Comparison of ENCODE assay signal across 23 mouse cellular contexts in the genomic region with DNA sequence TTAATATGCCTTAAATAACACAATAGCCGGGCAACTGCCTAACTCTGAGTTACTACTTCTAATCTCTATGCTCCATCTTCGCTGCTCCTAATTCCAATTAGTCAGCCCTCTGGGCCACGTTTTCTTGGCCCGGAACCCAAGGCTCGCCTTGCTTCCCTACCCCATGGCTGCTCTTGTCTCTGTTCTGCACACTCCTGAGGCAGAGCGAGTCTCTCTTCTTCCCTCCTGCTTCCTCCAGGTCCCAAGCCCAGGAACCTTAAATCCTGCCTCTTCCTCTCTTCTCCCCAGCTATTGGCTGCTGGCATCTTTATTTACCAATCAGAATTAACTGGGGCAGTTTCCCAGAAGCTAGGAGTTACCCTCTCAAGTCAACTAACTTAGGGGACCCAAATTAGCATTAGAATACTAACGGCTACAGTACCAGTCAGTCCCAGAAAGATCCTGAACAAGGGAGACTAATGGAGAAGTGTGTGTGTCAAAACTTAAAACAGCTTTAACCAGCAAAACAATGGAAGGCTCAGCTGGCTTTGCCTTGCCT. TPM values are rescaled to one million over a fixed set of nuclear protein-coding genes. Genes with fewer than 3 reads are reported as not detected.
DNase-seq lines count a peak whose midpoint lies in the region; ATAC-seq and TF ChIP-seq lines count a peak whose summit lies in the region.
"Had no signal": no experiment of that assay in that cellular context is flagged by ENCODE, and none has a peak within 500 bp of the region (broad histone marks: within the 10 kb centered on the region; RNA-seq: fewer than 3 reads in every experiment).

No protein-coding gene starts in this region.

- no peaks in the 10 kb centered on the region for H3K27me3 ChIP-seq in heart, embryonic 10.5 days (ENCODE audit: insufficient read depth, poor library complexity, severe bottlenecking)
- no peaks in the 10 kb centered on the region for H3K27me3 ChIP-seq in hindbrain, embryonic 13.5 days
- H3K27me3 ChIP-seq in hindbrain, embryonic 11.5 days (ENCODE audit: control insufficient read depth, insufficient read depth, low read length): no peaks in the 10 kb centered on the region
- no peaks in the 10 kb centered on the region for H3K27me3 ChIP-seq in ES-Bruce4 (ENCODE audit: control insufficient read depth, insufficient read depth, low read length, poor library complexity, severe bottlenecking)
- H3K27me3 ChIP-seq in embryonic facial prominence, embryonic 13.5 days: no peaks in the 10 kb centered on the region
- H3K27me3 ChIP-seq: midbrain, embryonic 12.5 days had no signal

- intact Hi-C loops in heart, postnatal 25 days (cut with DNase I): no loop called here

- no peak overlapping the region for H3K9ac ChIP-seq in hindbrain, embryonic 13.5 days
- no peak overlapping the region for H3K9ac ChIP-seq in hindbrain, embryonic 11.5 days (ENCODE audit: low read depth, low read length)
- H3K9ac ChIP-seq in ES-Bruce4 (ENCODE audit: low read depth, poor library complexity, severe bottlenecking): peak overlapping the region; percentile 88
- 0 out of 2 replicates have a peak overlapping the region, but pooled peaks have one; percentile 46 for H3K9ac ChIP-seq in embryonic facial prominence, embryonic 13.5 days
- H3K9ac ChIP-seq: liver, postnatal 0 days; midbrain, embryonic 12.5 days had no signal

- peak overlapping the region; percentile 24; the same call in 1 of the 2 replicates for H3K4me3 ChIP-seq in heart, embryonic 10.5 days
- H3K4me3 ChIP-seq in hindbrain, embryonic 13.5 days: no peak overlapping the region
- H3K4me3 ChIP-seq in hindbrain, embryonic 11.5 days (ENCODE audit: low read depth, low read length): no peak overlapping the region
- peak overlapping the region; percentile 89 for H3K4me3 ChIP-seq in ES-Bruce4 (ENCODE audit: low read depth, low read length)
- peak overlapping the region; percentile 20; the same call in 1 of the 2 replicates for H3K4me3 ChIP-seq in embryonic facial prominence, embryonic 13.5 days
- H3K4me3 ChIP-seq: layer of hippocampus, adult 2 months; midbrain, embryonic 12.5 days; myocyte had no signal

- no peak for TF ChIP-seq CTCF in ES-Bruce4 (IDR thresholded peaks at IDR 0.05; ENCODE audit: low read depth, low read length)

- H3K9me3 ChIP-seq in heart, embryonic 10.5 days: no peaks in the 10 kb centered on the region
- no peaks in the 10 kb centered on the region for H3K9me3 ChIP-seq in hindbrain, embryonic 13.5 days
- H3K9me3 ChIP-seq in hindbrain, embryonic 11.5 days (ENCODE audit: control insufficient read depth, low read length): no peaks in the 10 kb centered on the region
- H3K9me3 ChIP-seq in ES-Bruce4 (replicated peaks; ENCODE audit: control insufficient read depth, insufficient read depth, low read length, poor library complexity, severe bottlenecking): peaks cover 6% of the 10 kb centered on the region; the same call in 1 of the 2 replicates
- no peaks in the 10 kb centered on the region for H3K9me3 ChIP-seq in embryonic facial prominence, embryonic 13.5 days
- H3K9me3 ChIP-seq: G1E; midbrain, embryonic 12.5 days had no signal

- 0 out of 2 replicates have a peak, but pooled peaks cover 4% of the 10 kb centered on the region for H3K4me1 ChIP-seq in heart, embryonic 10.5 days
- H3K4me1 ChIP-seq in hindbrain, embryonic 13.5 days (replicated peaks): no peaks in the 10 kb centered on the region
- H3K4me1 ChIP-seq in hindbrain, embryonic 11.5 days (replicated peaks; ENCODE audit: control insufficient read depth, insufficient read depth, low read length): no peaks in the 10 kb centered on the region
- peaks cover 1% of the 10 kb centered on the region for H3K4me1 ChIP-seq in ES-Bruce4 (ENCODE audit: control insufficient read depth, insufficient read depth, low read length)
- H3K4me1 ChIP-seq in embryonic facial prominence, embryonic 13.5 days: no peaks in the 10 kb centered on the region
- H3K4me1 ChIP-seq: midbrain, embryonic 12.5 days had no signal

- peak; percentile 67; the same call in 1 of the 2 replicates for TF ChIP-seq EP300 in ES-Bruce4 (IDR thresholded peaks at IDR 0.05; ENCODE audit: insufficient read depth, low read depth, low read length)

- TF ChIP-seq POLR2A in ES-Bruce4 (IDR thresholded peaks at IDR 0.05; ENCODE audit: insufficient read depth, low read length): peak; percentile 97

- ATAC-seq in hindbrain, embryonic 13.5 days (ENCODE audit: low FRiP score): no peak
- ATAC-seq in hindbrain, embryonic 11.5 days (ENCODE audit: low FRiP score): no peak
- no peak for ATAC-seq in embryonic facial prominence, embryonic 13.5 days (ENCODE audit: insufficient number of reproducible peaks, insufficient read depth, low FRiP score, low TSS enrichment, low read depth)
- ATAC-seq: inflammation-experienced regulatory T-cells, adult 6 months; liver, postnatal 0 days had no signal

- 53% methylated on average over 7 of the region's 7 CpGs for WGBS in heart, embryonic 10.5 days
- WGBS in hindbrain, embryonic 13.5 days: 57% methylated on average over 7 of the region's 7 CpGs
- 54% methylated on average over 7 of the region's 7 CpGs for WGBS in hindbrain, embryonic 11.5 days
- 48% methylated on average over 7 of the region's 7 CpGs for WGBS in embryonic facial prominence, embryonic 13.5 days

- H3K4me2 ChIP-seq in hindbrain, embryonic 13.5 days: 0 out of 2 replicates have a peak overlapping the region, but pooled peaks have one; percentile 30
- no peak overlapping the region for H3K4me2 ChIP-seq in hindbrain, embryonic 11.5 days (replicated peaks; ENCODE audit: low read depth, low read length)
- peak overlapping the region; percentile 45 for H3K4me2 ChIP-seq in embryonic facial prominence, embryonic 13.5 days
- H3K4me2 ChIP-seq: midbrain, embryonic 12.5 days had no signal

- H3K27ac ChIP-seq in heart, embryonic 10.5 days: no peak overlapping the region
- H3K27ac ChIP-seq in hindbrain, embryonic 13.5 days: no peak overlapping the region
- H3K27ac ChIP-seq in hindbrain, embryonic 11.5 days (ENCODE audit: low read depth, low read length): no peak overlapping the region
- H3K27ac ChIP-seq in ES-Bruce4 (ENCODE audit: insufficient read depth, low read length): peak overlapping the region; percentile 82
- no peak overlapping the region for H3K27ac ChIP-seq in embryonic facial prominence, embryonic 13.5 days
- H3K27ac ChIP-seq: layer of hippocampus, adult 2 months; midbrain, embryonic 12.5 days had no signal

- DNase-seq in heart, embryonic 10.5 days (ENCODE audit: low spot score): no peak
- no peak for DNase-seq in heart, postnatal 25 days (ENCODE audit: low spot score)
- DNase-seq in hindbrain, embryonic 11.5 days (ENCODE audit: low spot score): no peak
- DNase-seq in frontal cortex, postnatal 14 days (ENCODE audit: low spot score in 2 of 2): no peak
- no peak for DNase-seq in adipocyte (ENCODE audit: low spot score)
- DNase-seq: adrenal gland, postnatal 10 days; cerebellum, adult 8-10 months; liver, postnatal 0 days; lung, postnatal 4 days; right cerebral cortex, postnatal 14 days; thymus, postnatal 36 days had no signal

- H3K36me3 ChIP-seq in heart, embryonic 10.5 days: no peaks in the 10 kb centered on the region
- H3K36me3 ChIP-seq in hindbrain, embryonic 13.5 days: no peaks in the 10 kb centered on the region
- H3K36me3 ChIP-seq in hindbrain, embryonic 11.5 days (ENCODE audit: control insufficient read depth, insufficient read depth, low read length): no peaks in the 10 kb centered on the region
- H3K36me3 ChIP-seq in ES-Bruce4 (ENCODE audit: control insufficient read depth, insufficient read depth, low read length, poor library complexity, severe bottlenecking): no peaks in the 10 kb centered on the region
- H3K36me3 ChIP-seq in embryonic facial prominence, embryonic 13.5 days: no peaks in the 10 kb centered on the region
- H3K36me3 ChIP-seq: G1E; midbrain, embryonic 12.5 days had no signal

RNA-seq across cellular contexts. Expression of gene Sirt1, which starts 15.5 kb away (rescaled TPM):
- 2.4 and 5.2 TPM in 2 replicates for polyA plus RNA-seq in heart, embryonic 10.5 days (2016; fragmentation: Nextera tagmentation; extraction: Ambion mirVana)
- 10 to 100 TPM in 1 of 2 experiments, 1 to 10 TPM in 1; 9.9 to 12.0 TPM for total RNA-seq in heart, postnatal 25 days (2021)
- polyA plus RNA-seq in hindbrain, embryonic 13.5 days (2015; fragmentation: Nextera tagmentation; extraction: Ambion mirVana): 4.8 and 5.8 TPM in 2 replicates
- 8.4 and 11.2 TPM in 2 replicates for polyA plus RNA-seq in hindbrain, embryonic 11.5 days (2014; fragmentation: Nextera tagmentation; extraction: Ambion mirVana)
- polyA plus RNA-seq in ES-Bruce4 (2011; ENCODE audit: insufficient read depth, insufficient read length, low read depth, missing spikeins): 53.5 and 54.2 TPM in 2 replicates
- polyA plus RNA-seq in embryonic facial prominence, embryonic 13.5 days (2015; fragmentation: Nextera tagmentation; extraction: Ambion mirVana): 6.5 and 7.7 TPM in 2 replicates

RNA-seq across cellular contexts. Expression of gene Dnajc12, which starts 16.3 kb away (rescaled TPM):
- 6.7 and 10.8 TPM in 2 replicates for polyA plus RNA-seq in heart, embryonic 10.5 days (2016; fragmentation: Nextera tagmentation; extraction: Ambion mirVana)
- total RNA-seq in heart, postnatal 25 days (2021): 10 to 100 TPM in 1 of 2 experiments, 1 to 10 TPM in 1; 8.7 to 11.2 TPM
- polyA plus RNA-seq in hindbrain, embryonic 13.5 days (2015; fragmentation: Nextera tagmentation; extraction: Ambion mirVana): 19.2 and 20.6 TPM in 2 replicates
- polyA plus RNA-seq in hindbrain, embryonic 11.5 days (2014; fragmentation: Nextera tagmentation; extraction: Ambion mirVana): 12.5 and 19.6 TPM in 2 replicates
- 3.7 and 4.6 TPM in 2 replicates for polyA plus RNA-seq in ES-Bruce4 (2011; ENCODE audit: insufficient read depth, insufficient read length, low read depth, missing spikeins)
- 13.5 and 14.0 TPM in 2 replicates for polyA plus RNA-seq in embryonic facial prominence, embryonic 13.5 days (2015; fragmentation: Nextera tagmentation; extraction: Ambion mirVana)

RNA-seq across cellular contexts. Expression of gene Gm7075, which starts 55.6 kb away (rescaled TPM):
- polyA plus RNA-seq in heart, embryonic 10.5 days (2016; fragmentation: Nextera tagmentation; extraction: Ambion mirVana): not detected in 2 replicates
- total RNA-seq in heart, postnatal 25 days (2021): not detected
- not detected in 2 replicates for polyA plus RNA-seq in hindbrain, embryonic 13.5 days (2015; fragmentation: Nextera tagmentation; extraction: Ambion mirVana)
- polyA plus RNA-seq in hindbrain, embryonic 11.5 days (2014; fragmentation: Nextera tagmentation; extraction: Ambion mirVana): 0.63 TPM in 1 of 2 replicates, not detected in the other
- polyA plus RNA-seq in ES-Bruce4 (2011; ENCODE audit: insufficient read depth, insufficient read length, low read depth, missing spikeins): not detected in 2 replicates
- not detected in 2 replicates for polyA plus RNA-seq in embryonic facial prominence, embryonic 13.5 days (2015; fragmentation: Nextera tagmentation; extraction: Ambion mirVana)
- total RNA-seq: adrenal gland, postnatal 10 days; G1E; gastrocnemius, postnatal 4 days; layer of hippocampus, adult 2 months; left cerebral cortex, adult 18-20 months had no signal
- polyA plus RNA-seq: cortical plate, adult 2 months; G1E; inflammation-experienced regulatory T-cells, adult 6 months; kidney, embryonic 14.5 days; liver, postnatal 0 days; midbrain, embryonic 12.5 days; myocyte had no signal

Comparison
In these comparisons a context has a peak if more than half of its experiments do, and no peak if none do; other contexts are left out.
1. H3K4me3 ChIP-seq: peak in heart, embryonic 10.5 days (single experiment), ES-Bruce4 (single experiment) and embryonic facial prominence, embryonic 13.5 days (single experiment); none in hindbrain, embryonic 13.5 days (single experiment) and hindbrain, embryonic 11.5 days (single experiment).
2. H3K9ac ChIP-seq: peak in ES-Bruce4 (single experiment) and embryonic facial prominence, embryonic 13.5 days (single experiment); none in hindbrain, embryonic 13.5 days (single experiment) and hindbrain, embryonic 11.5 days (single experiment).